Mouse (Mus musculus) hindbrain, embryonic 14.5 days (tissue): ENCODE results near the gene Plekhb2. TPM values are rescaled to one million over a fixed set of nuclear protein-coding genes. Genes with fewer than 3 reads are reported as not detected.

Source experiments
- ATAC-seq: fragments of 200-750 bp; cut with Nextera tagmentation; 2 replicates; pipeline ENCODE4 v1.8.0; 2017; ENCODE audit warnings: moderate number of reproducible peaks, mild to moderate bottlenecking, moderate TSS enrichment, moderate library complexity; ENCODE audit not compliant: low FRiP score
- DNase-seq: peaks from one replicate; pipeline ENCODE4 v3.0.0-alpha.2; 2015; ENCODE audit warnings: low spot score
- H3K27ac ChIP-seq: fragments of 300-500 bp; sonication (generic); 2 replicates; pipeline ENCODE4 v1.5.1; 2014; ENCODE audit warnings: mild to moderate bottlenecking, moderate library complexity
- H3K27me3 ChIP-seq: fragments of 300-500 bp; sonication (generic); 2 replicates; pipeline ENCODE4 v1.6.1; 2014; ENCODE audit warnings: mild to moderate bottlenecking, low read length, mixed read lengths; ENCODE audit not compliant: control insufficient read depth, insufficient read depth
- H3K36me3 ChIP-seq: fragments of 300-500 bp; sonication (generic); replicated peaks from 2 replicates; pipeline ENCODE4 v1.6.1; 2014; ENCODE audit not compliant: control insufficient read depth, insufficient read depth
- H3K4me1 ChIP-seq: fragments of 300-500 bp; sonication (generic); replicated peaks from 2 replicates; pipeline ENCODE4 v1.6.1; 2014; ENCODE audit warnings: antibody characterized with exemption, low read length, mixed read lengths; ENCODE audit not compliant: control insufficient read depth, insufficient read depth
- H3K4me2 ChIP-seq: fragments of 300-500 bp; sonication (generic); replicated peaks from 2 replicates; pipeline ENCODE4 v1.6.1; 2014; ENCODE audit warnings: mild to moderate bottlenecking, moderate library complexity
- H3K4me3 ChIP-seq: fragments of 300-500 bp; sonication (generic); replicated peaks from 2 replicates; pipeline ENCODE4 v1.5.1; 2014; ENCODE audit warnings: mild to moderate bottlenecking, low read length
- H3K9ac ChIP-seq: fragments of 300-500 bp; sonication (generic); 2 replicates; pipeline ENCODE4 v1.6.1; 2014
- H3K9me3 ChIP-seq: fragments of 300-500 bp; sonication (generic); 2 replicates; pipeline ENCODE4 v1.6.1; 2016; ENCODE audit warnings: low read length; ENCODE audit not compliant: control insufficient read depth
- WGBS: fragments of 180-500 bp; shearing (Covaris S2); extraction: QIAGEN DNeasy Blood & Tissue Kit; methylation state at CpG from one replicate; pipeline ENCODE4 v1.1.7; 2014; 5-methylcytosine and 5-hydroxymethylcytosine counted together
- polyA plus RNA-seq: library from polyadenylated mRNA; unstranded; fragments of >200 nt; fragmentation: Nextera tagmentation; extraction: Ambion mirVana; gene quantifications from 2 replicates; pipeline ENCODE4 v1.2.1, GENCODE M21; 2014

Plekhb2 gene
- 75.0 and 85.6 TPM in 2 replicates for polyA plus RNA-seq

- H3K9ac ChIP-seq = peak within 1 kb of the TSS; percentile 90
- ATAC-seq (peak; percentile 90), DNase-seq (peak; percentile 88)
- peak within 1 kb of the TSS; percentile 82 for H3K27ac ChIP-seq
- no peaks in the 10 kb centered on the region for H3K9me3 ChIP-seq
- peaks cover 24% of the 10 kb centered on the region for H3K4me1 ChIP-seq
- no peaks in the 10 kb centered on the region for H3K27me3 ChIP-seq
- peak within 1 kb of the TSS; percentile 85 for H3K4me3 ChIP-seq
- H3K4me2 ChIP-seq = peak within 1 kb of the TSS; percentile 55
- WGBS = 0% methylated on average over 39 of the region's 40 CpGs
- H3K36me3 ChIP-seq = no peaks in the 10 kb centered on the region
Observed at GRCm38 (mm10) chr1:34849745-34850342, at the start of gene Plekhb2. TSS of gene Plekhb2 (plus strand) at chr1:34849976.

- H3K27ac ChIP-seq = peak overlapping the region; percentile 92
- peak overlapping the region; percentile 77 for H3K4me3 ChIP-seq
- under 1% methylated on average over 46 of the region's 47 CpGs for WGBS
- H3K4me2 ChIP-seq = peak overlapping the region; percentile 72
- DNase-seq = peak; percentile 73
- H3K27me3 ChIP-seq = no peaks in the 10 kb centered on the region
- peak overlapping the region; percentile 89 for H3K9ac ChIP-seq
- H3K9me3 ChIP-seq = no peaks in the 10 kb centered on the region
- peaks cover 8% of the 10 kb centered on the region for H3K36me3 ChIP-seq
- H3K4me1 ChIP-seq = peaks cover 29% of the 10 kb centered on the region
- ATAC-seq = peak; percentile 81
Observed at GRCm38 (mm10) chr1:34801616-34802289, 48.0 kb upstream of the Plekhb2 start.

- 31% methylated on average over 7 of the region's 7 CpGs for WGBS
- H3K4me1 ChIP-seq = peaks cover 29% of the 10 kb centered on the region
- DNase-seq = no peak
Observed at GRCm38 (mm10) chr1:34802290-34802642, 47.5 kb upstream of the Plekhb2 start.

GRCm38 (mm10) chr1:34804863-34805262 is 44.9 kb upstream of the Plekhb2 start:
- peaks cover 29% of the 10 kb centered on the region for H3K4me1 ChIP-seq
- 63% methylated on average over 7 of the region's 7 CpGs for WGBS
- H3K9ac ChIP-seq = no peak overlapping the region

More at GRCm38 (mm10) chr1:34802290-34802642, 47.5 kb upstream of the Plekhb2 start:
- peak overlapping the region; percentile 72 for H3K4me2 ChIP-seq
- peak overlapping the region; percentile 77 for H3K4me3 ChIP-seq
- H3K36me3 ChIP-seq = peaks cover 12% of the 10 kb centered on the region
- peak overlapping the region; percentile 89 for H3K9ac ChIP-seq
- peak overlapping the region; percentile 92 for H3K27ac ChIP-seq
- no peaks in the 10 kb centered on the region for H3K27me3 ChIP-seq
- ATAC-seq = peak; percentile 26; the same call in 1 of the 2 replicates
- no peaks in the 10 kb centered on the region for H3K9me3 ChIP-seq

GRCm38 (mm10) chr1:34805931-34806520 is 43.8 kb upstream of the Plekhb2 start:
- no peak for DNase-seq
- WGBS = 22% methylated on average over 35 of the region's 35 CpGs

More at GRCm38 (mm10) chr1:34804863-34805262, 44.9 kb upstream of the Plekhb2 start:
- DNase-seq (no peak), ATAC-seq (no peak)
- no peaks in the 10 kb centered on the region for H3K27me3 ChIP-seq
- no peak overlapping the region for H3K4me2 ChIP-seq
- H3K36me3 ChIP-seq = peaks cover 30% of the 10 kb centered on the region
- no peak overlapping the region for H3K4me3 ChIP-seq
- no peak overlapping the region for H3K27ac ChIP-seq
- no peaks in the 10 kb centered on the region for H3K9me3 ChIP-seq

GRCm38 (mm10) chr1:34808445-34808844 is 41.3 kb upstream of the Plekhb2 start:
- peaks cover 63% of the 10 kb centered on the region for H3K36me3 ChIP-seq
- H3K4me1 ChIP-seq = peaks cover 12% of the 10 kb centered on the region; the same call in 1 of the 2 replicates
- H3K4me2 ChIP-seq = no peak overlapping the region
- H3K27me3 ChIP-seq = no peaks in the 10 kb centered on the region
- H3K9me3 ChIP-seq = no peaks in the 10 kb centered on the region
- no peak overlapping the region for H3K4me3 ChIP-seq
- H3K9ac ChIP-seq = no peak overlapping the region
- WGBS = 93% methylated on average over 8 of the region's 8 CpGs
- DNase-seq = no peak
- ATAC-seq = no peak
- H3K27ac ChIP-seq = no peak overlapping the region

More at GRCm38 (mm10) chr1:34805931-34806520, 43.8 kb upstream of the Plekhb2 start:
- Histone ChIP-seq H3K4me3 (no peak overlapping the region), H3K9me3 (no peaks in the 10 kb centered on the region), H3K27me3 (no peaks in the 10 kb centered on the region), H3K36me3 (peaks cover 41% of the 10 kb centered on the region), H3K4me1 (peaks cover 29% of the 10 kb centered on the region), H3K4me2 (no peak overlapping the region), H3K9ac (no peak overlapping the region), H3K27ac (no peak overlapping the region)
- ATAC-seq = no peak

GRCm38 (mm10) chr1:34810293-34810692 is 39.5 kb upstream of the Plekhb2 start:
- Histone ChIP-seq H3K36me3 (peaks cover 78% of the 10 kb centered on the region), H3K27ac (no peak overlapping the region), H3K9ac (no peak overlapping the region), H3K9me3 (no peaks in the 10 kb centered on the region), H3K27me3 (no peaks in the 10 kb centered on the region), H3K4me3 (no peak overlapping the region), H3K4me2 (no peak overlapping the region), H3K4me1 (no peaks in the 10 kb centered on the region)
- WGBS = 84% methylated on average over 11 of the region's 11 CpGs
- ATAC-seq = no peak
- DNase-seq = no peak

- Histone ChIP-seq H3K9me3 (no peaks in the 10 kb centered on the region), H3K27ac (no peak overlapping the region), H3K4me2 (no peak overlapping the region), H3K27me3 (no peaks in the 10 kb centered on the region), H3K4me1 (no peaks in the 10 kb centered on the region), H3K36me3 (peaks cover 85% of the 10 kb centered on the region), H3K4me3 (no peak overlapping the region), H3K9ac (no peak overlapping the region)
- DNase-seq = no peak
- ATAC-seq = no peak
- WGBS = 81% methylated on average over 6 of the region's 6 CpGs
Observed at GRCm38 (mm10) chr1:34811035-34811434, 38.7 kb upstream of the Plekhb2 start.

GRCm38 (mm10) chr1:34811581-34811980 is 38.2 kb upstream of the Plekhb2 start:
- WGBS = 72% methylated on average over 6 of the region's 6 CpGs
- no peak for DNase-seq
- ATAC-seq = no peak
- Histone ChIP-seq H3K36me3 (peaks cover 88% of the 10 kb centered on the region), H3K4me2 (no peak overlapping the region), H3K9ac (no peak overlapping the region), H3K4me3 (no peak overlapping the region), H3K27me3 (no peaks in the 10 kb centered on the region), H3K4me1 (no peaks in the 10 kb centered on the region), H3K9me3 (no peaks in the 10 kb centered on the region), H3K27ac (no peak overlapping the region)
